Mouse (Mus musculus) kidney, adult 2 months (tissue): ENCODE measurements around the gene BC107364.
"Not testable (repeated sequence)": the region's sequence is repeated elsewhere in the genome, so short reads cannot be mapped to it uniquely, and the experiment has no call there.

Experiments used
- CTCF ChIP-seq: fragments of 200-500 bp; conservative IDR thresholded peaks from 2 replicates; pipeline ENCODE4 v1.5.1; 2011; ENCODE audit warnings: low read depth, mild to moderate bottlenecking, control low read depth, low read length, moderate library complexity, mixed read lengths; ENCODE audit not compliant: insufficient read depth, insufficient read length
- POLR2A ChIP-seq: fragments of 200-500 bp; IDR thresholded peaks from one replicate; pipeline ENCODE4 v1.6.1; 2011; ENCODE audit warnings: low read depth, low read length, control low read depth

GRCm38 (mm10) chr3:96460568-96460870 is 8.4 kb upstream of the BC107364 start:
- not testable (repeated sequence) for TF ChIP-seq CTCF, POLR2A
